Mouse (Mus musculus): ENCODE results near the gene Smyd5.

Gene Smyd5

GRCm38 (mm10) chr6:85431842-85432431 is at the start of gene Smyd5:
Gene Smyd5, plus strand, starts transcription at chr6:85431989.
- under 1% methylated on average over 39 of the region's 39 CpGs for WGBS

GRCm38 (mm10) chr6:85382791-85383190 is 49.0 kb upstream of the Smyd5 start:
- WGBS = 96% methylated on average over 2 of the region's 2 CpGs

GRCm38 (mm10) chr6:85388608-85389007 is 43.2 kb upstream of the Smyd5 start:
- 79% methylated on average over 5 of the region's 5 CpGs for WGBS

- WGBS = 11% methylated on average over 5 of the region's 7 CpGs
Observed at GRCm38 (mm10) chr6:85391803-85392202, 40.0 kb upstream of the Smyd5 start.

GRCm38 (mm10) chr6:85395360-85395759 is 36.4 kb upstream of the Smyd5 start:
- 87% methylated on average over 2 of the region's 2 CpGs for WGBS

- WGBS = 47% methylated on average over 1 of the region's 1 CpGs
Observed at GRCm38 (mm10) chr6:85397165-85397564, 34.6 kb upstream of the Smyd5 start.

- 54% methylated on average over 5 of the region's 5 CpGs for WGBS
Observed at GRCm38 (mm10) chr6:85399715-85400114, 32.1 kb upstream of the Smyd5 start.

- 61% methylated on average over 2 of the region's 2 CpGs for WGBS
Observed at GRCm38 (mm10) chr6:85402613-85403012, 29.2 kb upstream of the Smyd5 start.

- WGBS = 69% methylated on average over 10 of the region's 10 CpGs
Observed at GRCm38 (mm10) chr6:85403039-85403438, 28.8 kb upstream of the Smyd5 start.

- 15% methylated on average over 31 of the region's 31 CpGs for WGBS
Observed at GRCm38 (mm10) chr6:85409003-85409402, 22.8 kb upstream of the Smyd5 start.

GRCm38 (mm10) chr6:85410771-85411273 is 21.0 kb upstream of the Smyd5 start:
- WGBS = 10% methylated on average over 13 of the region's 13 CpGs

- 68% methylated on average over 3 of the region's 3 CpGs for WGBS
Observed at GRCm38 (mm10) chr6:85415829-85416228, 16.0 kb upstream of the Smyd5 start.

GRCm38 (mm10) chr6:85419150-85419549 is 12.6 kb upstream of the Smyd5 start:
- 87% methylated on average over 2 of the region's 2 CpGs for WGBS

GRCm38 (mm10) chr6:85423836-85424379 is 7.9 kb upstream of the Smyd5 start, which contains the start of gene Noto:
Gene Noto, plus strand, starts transcription at chr6:85423886.
- 35% methylated on average over 28 of the region's 28 CpGs for WGBS

- WGBS = 39% methylated on average over 8 of the region's 8 CpGs
Observed at GRCm38 (mm10) chr6:85431274-85431841, 431 bp upstream of the Smyd5 start.

- WGBS = 81% methylated on average over 5 of the region's 5 CpGs
Observed at GRCm38 (mm10) chr6:85433865-85434264, 2.1 kb downstream of the Smyd5 start.

GRCm38 (mm10) chr6:85436204-85436603 is 4.4 kb downstream of the Smyd5 start:
- WGBS = 50% methylated on average over 1 of the region's 1 CpGs

- WGBS = 75% methylated on average over 6 of the region's 6 CpGs
Observed at GRCm38 (mm10) chr6:85436631-85437030, 4.8 kb downstream of the Smyd5 start.

- 86% methylated on average over 4 of the region's 4 CpGs for WGBS
Observed at GRCm38 (mm10) chr6:85441142-85441541, 9.4 kb downstream of the Smyd5 start.

- WGBS = 88% methylated on average over 3 of the region's 3 CpGs
Observed at GRCm38 (mm10) chr6:85443488-85444233, 11.9 kb downstream of the Smyd5 start.

GRCm38 (mm10) chr6:85444266-85444965 is 12.6 kb downstream of the Smyd5 start:
- 88% methylated on average over 8 of the region's 8 CpGs for WGBS

GRCm38 (mm10) chr6:85445286-85445685 is 13.5 kb downstream of the Smyd5 start:
- WGBS = 85% methylated on average over 5 of the region's 5 CpGs
